Mouse (Mus musculus): ENCODE results near the gene Abhd4. TPM values are rescaled to one million over a fixed set of nuclear protein-coding genes. Genes with fewer than 3 reads are reported as not detected.

Abhd4 gene
- polyA plus RNA-seq, 1 experiment from 2014 or later = 52.2 TPM

DNA sequence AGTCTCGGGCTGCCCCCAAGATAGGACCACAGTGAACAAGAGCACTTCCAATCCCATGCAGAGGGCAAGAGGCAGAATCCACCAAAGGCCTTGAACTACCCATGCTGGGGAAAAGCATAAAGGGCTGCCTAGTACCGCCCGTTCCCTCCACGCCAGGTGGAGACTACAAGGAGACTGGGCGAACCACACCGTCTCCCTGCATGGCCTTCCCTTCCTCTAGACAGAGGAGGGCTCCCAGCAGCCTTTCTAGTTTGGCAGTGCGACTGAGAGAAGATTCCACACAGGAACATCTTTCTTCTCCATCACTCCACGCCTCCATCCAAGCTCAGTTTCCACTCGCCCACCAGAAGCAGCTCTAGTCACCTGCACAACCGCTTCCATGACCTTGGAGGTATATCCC lies 14.0 kb downstream of the Abhd4 start:
- no peak overlapping the region for H3K4me3 ChIP-seq
- no peaks in the 10 kb centered on the region for H3K9me3 ChIP-seq
- H3K36me3 ChIP-seq = peaks cover 3% of the 10 kb centered on the region; the same call in 1 of the 2 replicates
- 91% methylated on average over 10 of the region's 10 CpGs for WGBS
- no peak overlapping the region for H3K9ac ChIP-seq
- H3K27ac ChIP-seq = no peak overlapping the region
- H3K4me2 ChIP-seq = no peak overlapping the region
- H3K27me3 ChIP-seq = no peaks in the 10 kb centered on the region
- no peak for ATAC-seq (ENCODE audit: borderline replicate concordance, extremely low read depth, low FRiP score, low TSS enrichment)
- no peaks in the 10 kb centered on the region for H3K4me1 ChIP-seq

DNA sequence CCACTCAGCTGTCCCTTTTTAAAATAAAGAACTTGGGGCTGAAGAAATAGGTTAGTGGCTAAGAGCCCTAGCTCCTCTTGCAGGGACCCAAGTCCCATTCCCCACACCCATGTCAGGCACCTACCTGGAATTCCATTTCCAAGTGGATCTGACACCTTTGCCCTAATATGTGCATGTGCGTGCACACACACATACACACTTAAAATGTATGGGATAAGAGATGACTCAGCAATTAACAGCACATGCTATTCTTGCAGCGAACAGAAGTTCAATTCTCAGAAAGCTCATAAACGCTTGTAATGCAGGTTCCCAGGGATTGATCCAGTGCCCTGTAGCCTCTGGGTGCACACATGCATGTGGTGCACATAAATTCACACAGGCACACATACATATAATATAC lies 15.6 kb downstream of the Abhd4 start:
- H3K4me2 ChIP-seq = no peak overlapping the region
- no peak overlapping the region for H3K27ac ChIP-seq
- peaks cover 3% of the 10 kb centered on the region; the same call in 1 of the 2 replicates for H3K36me3 ChIP-seq
- no peak overlapping the region for H3K4me3 ChIP-seq
- no peak overlapping the region for H3K9ac ChIP-seq
- H3K4me1 ChIP-seq = no peaks in the 10 kb centered on the region
- 91% methylated on average over 3 of the region's 3 CpGs for WGBS
- H3K27me3 ChIP-seq = no peaks in the 10 kb centered on the region
- no peak for ATAC-seq (ENCODE audit: borderline replicate concordance, extremely low read depth, low FRiP score, low TSS enrichment)
- no peaks in the 10 kb centered on the region for H3K9me3 ChIP-seq

DNA sequence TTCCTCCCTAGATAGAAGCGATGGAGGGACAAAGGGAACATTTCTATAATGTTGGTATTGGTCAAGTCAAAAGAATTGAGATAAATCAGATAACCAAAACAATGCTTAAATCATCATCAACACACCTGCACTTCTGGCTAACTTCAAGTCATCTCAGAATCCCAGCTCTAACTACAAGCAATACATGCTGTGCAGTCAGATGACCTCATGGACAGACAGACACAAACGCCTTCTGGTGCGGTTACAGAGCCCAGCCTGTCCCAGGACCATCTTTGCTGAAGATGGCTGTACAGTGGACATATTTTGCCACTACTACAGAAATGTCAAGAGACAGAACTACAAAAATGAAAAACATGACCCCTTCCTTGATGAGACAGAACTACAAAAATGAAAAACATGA lies 16.4 kb downstream of the Abhd4 start:
- H3K36me3 ChIP-seq = peaks cover 3% of the 10 kb centered on the region; the same call in 1 of the 2 replicates
- no peak overlapping the region for H3K4me2 ChIP-seq
- no peak for ATAC-seq (ENCODE audit: borderline replicate concordance, extremely low read depth, low FRiP score, low TSS enrichment)
- no peak overlapping the region for H3K9ac ChIP-seq
- H3K4me1 ChIP-seq = no peaks in the 10 kb centered on the region
- H3K9me3 ChIP-seq = no peaks in the 10 kb centered on the region
- WGBS = 86% methylated on average over 3 of the region's 3 CpGs
- H3K4me3 ChIP-seq = no peak overlapping the region
- no peaks in the 10 kb centered on the region for H3K27me3 ChIP-seq
- no peak overlapping the region for H3K27ac ChIP-seq

DNA sequence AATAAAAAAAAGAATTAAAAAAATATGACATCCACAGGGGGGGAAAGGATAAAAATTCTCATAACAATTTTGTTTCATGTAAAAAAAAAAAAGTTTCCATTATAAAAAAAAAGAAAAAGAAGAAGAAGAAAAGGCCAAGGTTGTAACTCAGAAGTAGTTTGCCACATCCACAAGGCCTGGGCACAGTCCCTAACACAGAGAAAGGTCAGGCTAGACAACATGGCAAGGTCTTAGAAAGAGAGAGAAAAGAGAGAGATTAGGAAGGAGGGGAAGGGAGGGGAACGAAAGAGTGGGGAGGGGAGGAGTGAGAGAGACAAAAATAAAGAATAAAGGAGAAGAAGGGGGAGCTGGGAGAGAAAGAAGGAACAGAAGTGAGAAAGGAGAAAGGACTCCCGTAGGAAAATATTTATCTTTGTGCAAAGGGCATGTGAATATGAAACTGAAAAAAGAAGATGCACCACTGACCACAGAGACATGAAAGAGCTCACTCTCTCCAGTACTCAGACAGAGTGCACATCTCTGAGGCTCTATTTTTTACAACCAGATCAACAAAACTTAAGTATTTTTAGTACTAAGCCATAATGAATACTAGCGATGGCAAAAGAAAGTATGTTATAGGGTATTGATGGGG lies 18.1 kb downstream of the Abhd4 start:
- WGBS = 75% methylated on average over 3 of the region's 3 CpGs
- H3K27ac ChIP-seq = no peak overlapping the region
- no peak overlapping the region for H3K4me2 ChIP-seq
- peaks cover 3% of the 10 kb centered on the region; the same call in 1 of the 2 replicates for H3K36me3 ChIP-seq
- no peak overlapping the region for H3K4me3 ChIP-seq
- no peaks in the 10 kb centered on the region for H3K27me3 ChIP-seq
- no peaks in the 10 kb centered on the region for H3K9me3 ChIP-seq
- H3K4me1 ChIP-seq = no peaks in the 10 kb centered on the region
- no peak overlapping the region for H3K9ac ChIP-seq
- no peak for ATAC-seq (ENCODE audit: borderline replicate concordance, extremely low read depth, low FRiP score, low TSS enrichment)

DNA sequence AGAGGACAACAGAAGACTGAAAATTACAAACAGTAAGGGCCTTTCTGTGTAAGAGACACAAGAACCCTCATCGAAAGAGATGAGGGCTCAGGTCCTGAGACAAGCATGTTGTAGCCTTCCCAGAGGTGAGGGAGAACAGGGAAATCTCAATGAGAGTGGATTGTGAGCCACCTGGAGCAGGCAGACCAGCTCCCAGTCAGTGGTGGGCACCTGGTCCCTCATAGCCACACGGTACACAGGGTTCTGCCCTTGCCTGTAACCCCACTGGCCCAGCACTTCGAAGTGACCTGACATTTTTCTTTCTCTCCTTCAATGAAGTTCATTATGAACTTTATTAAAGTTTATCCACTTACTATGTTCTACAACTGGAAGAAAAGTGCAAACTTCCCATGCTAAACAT lies 18.7 kb downstream of the Abhd4 start:
- Histone ChIP-seq H3K9ac (no peak overlapping the region), H3K4me1 (no peaks in the 10 kb centered on the region), H3K36me3 (peaks cover 3% of the 10 kb centered on the region; the same call in 1 of the 2 replicates), H3K4me3 (no peak overlapping the region), H3K27me3 (no peaks in the 10 kb centered on the region), H3K4me2 (no peak overlapping the region), H3K27ac (no peak overlapping the region), H3K9me3 (no peaks in the 10 kb centered on the region)
- WGBS = 79% methylated on average over 3 of the region's 3 CpGs
- no peak for ATAC-seq (ENCODE audit: borderline replicate concordance, extremely low read depth, low FRiP score, low TSS enrichment)

DNA sequence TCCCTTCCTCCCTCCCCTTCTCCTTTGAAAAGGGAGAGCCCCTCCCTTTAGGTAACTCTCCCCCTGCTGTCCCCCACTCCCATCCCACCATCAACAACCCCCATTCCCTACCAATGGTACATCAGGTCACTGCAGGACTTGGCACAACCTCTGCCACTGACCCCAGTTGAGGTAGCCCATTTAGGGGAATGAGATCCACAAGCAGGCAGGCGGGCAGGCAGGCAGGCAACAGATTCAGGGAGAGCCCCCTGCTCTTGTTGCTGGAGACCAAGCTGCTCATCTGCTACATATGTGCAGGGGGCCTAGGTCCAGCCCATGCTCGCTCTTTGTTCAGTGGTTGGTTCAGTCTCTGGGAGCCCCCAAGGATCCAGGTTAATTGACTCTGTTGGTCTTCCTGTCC lies 22.5 kb downstream of the Abhd4 start:
- no peaks in the 10 kb centered on the region for H3K4me1 ChIP-seq
- 83% methylated on average over 2 of the region's 2 CpGs for WGBS
- no peak overlapping the region for H3K4me3 ChIP-seq
- ATAC-seq (ENCODE audit: borderline replicate concordance, extremely low read depth, low FRiP score, low TSS enrichment) = no peak
- H3K9me3 ChIP-seq = no peaks in the 10 kb centered on the region
- no peak overlapping the region for H3K9ac ChIP-seq
- H3K36me3 ChIP-seq = no peaks in the 10 kb centered on the region
- H3K27ac ChIP-seq = no peak overlapping the region
- H3K27me3 ChIP-seq = no peaks in the 10 kb centered on the region
- no peak overlapping the region for H3K4me2 ChIP-seq

DNA sequence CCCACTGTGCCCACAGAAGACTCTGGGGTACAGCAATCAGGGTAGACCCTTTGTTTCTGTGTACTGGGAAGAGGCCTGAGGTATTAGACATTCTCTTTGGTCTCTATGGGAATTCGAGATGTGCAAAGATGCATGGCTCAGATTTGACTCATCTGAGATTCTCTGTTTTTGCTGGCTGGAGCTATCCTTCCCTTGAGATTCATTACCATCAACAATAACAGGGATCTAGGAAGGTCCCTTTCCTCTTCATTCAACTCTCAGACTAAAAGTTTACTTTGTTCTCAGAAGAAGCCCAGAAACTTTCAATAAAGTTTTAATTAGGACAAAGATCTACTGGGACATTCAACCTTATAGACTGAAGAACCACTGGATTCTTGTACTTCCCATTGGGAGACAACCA lies 30.9 kb downstream of the Abhd4 start, which contains the start of gene Olfr49:
TSS of gene Olfr49 (minus strand) at position 101 of the 400 bp plus-strand sequence.
- H3K4me2 ChIP-seq = no peak within 1 kb of the TSS
- H3K9ac ChIP-seq = no peak within 1 kb of the TSS
- H3K36me3 ChIP-seq = no peaks in the 10 kb centered on the region
- H3K27me3 ChIP-seq = 0 out of 2 replicates have a peak, but pooled peaks cover 2% of the 10 kb centered on the region
- H3K9me3 ChIP-seq = no peaks in the 10 kb centered on the region
- ATAC-seq (ENCODE audit: borderline replicate concordance, extremely low read depth, low FRiP score, low TSS enrichment) = no peak
- WGBS = 67% methylated on average over 1 of the region's 1 CpGs
- no peak within 1 kb of the TSS for H3K27ac ChIP-seq
- no peaks in the 10 kb centered on the region for H3K4me1 ChIP-seq
- no peak within 1 kb of the TSS for H3K4me3 ChIP-seq

DNA sequence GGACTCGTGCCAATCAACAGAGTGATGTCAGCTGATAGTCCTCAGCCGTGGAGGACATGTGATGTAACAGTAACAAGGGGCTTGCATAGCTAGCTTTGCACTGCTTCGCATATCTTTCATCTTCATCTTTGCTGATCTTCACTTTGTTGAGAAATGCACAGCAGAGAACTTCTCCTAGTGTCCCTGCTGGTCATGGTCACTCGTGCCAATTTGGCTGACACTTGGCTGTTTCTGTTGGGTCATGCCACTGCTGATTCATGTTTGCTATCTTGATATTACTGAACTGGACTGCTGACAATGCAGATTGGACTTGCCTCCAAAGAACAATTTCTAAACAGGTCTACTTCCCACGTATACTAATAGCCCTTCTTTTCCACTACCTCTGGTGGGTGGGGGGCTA lies 46.1 kb downstream of the Abhd4 start:
- Histone ChIP-seq H3K36me3 (no peaks in the 10 kb centered on the region), H3K27me3 (no peaks in the 10 kb centered on the region), H3K4me1 (no peaks in the 10 kb centered on the region), H3K27ac (no peak overlapping the region), H3K4me3 (no peak overlapping the region), H3K9ac (no peak overlapping the region), H3K9me3 (no peaks in the 10 kb centered on the region), H3K4me2 (no peak overlapping the region)
- 75% methylated on average over 5 of the region's 5 CpGs for WGBS
- no peak for ATAC-seq (ENCODE audit: borderline replicate concordance, extremely low read depth, low FRiP score, low TSS enrichment)

DNA sequence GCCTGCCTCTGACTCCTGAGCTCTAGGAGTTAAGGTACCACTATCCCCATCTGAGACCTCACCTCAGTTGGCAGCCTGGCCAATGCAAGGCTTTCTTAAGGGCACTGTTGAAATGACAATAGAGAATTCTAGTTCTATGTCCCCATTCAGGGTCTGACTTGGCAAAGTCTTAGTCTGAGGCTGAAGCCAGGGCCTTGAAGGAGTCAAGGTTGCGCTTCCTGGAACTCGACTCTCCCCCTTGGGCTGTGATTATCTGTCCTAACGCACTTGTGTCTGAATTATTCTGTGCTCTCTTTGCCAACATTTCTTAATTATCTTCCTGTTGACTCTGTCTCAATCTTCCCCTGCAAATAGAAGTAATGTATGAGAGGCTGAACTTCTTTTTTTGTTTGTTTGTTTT lies 46.7 kb downstream of the Abhd4 start:
- H3K27ac ChIP-seq = no peak overlapping the region
- no peaks in the 10 kb centered on the region for H3K9me3 ChIP-seq
- H3K4me1 ChIP-seq = no peaks in the 10 kb centered on the region
- H3K36me3 ChIP-seq = no peaks in the 10 kb centered on the region
- H3K27me3 ChIP-seq = no peaks in the 10 kb centered on the region
- no peak overlapping the region for H3K4me2 ChIP-seq
- no peak overlapping the region for H3K4me3 ChIP-seq
- H3K9ac ChIP-seq = no peak overlapping the region
- ATAC-seq (ENCODE audit: borderline replicate concordance, extremely low read depth, low FRiP score, low TSS enrichment) = no peak
- WGBS = 78% methylated on average over 3 of the region's 3 CpGs

DNA sequence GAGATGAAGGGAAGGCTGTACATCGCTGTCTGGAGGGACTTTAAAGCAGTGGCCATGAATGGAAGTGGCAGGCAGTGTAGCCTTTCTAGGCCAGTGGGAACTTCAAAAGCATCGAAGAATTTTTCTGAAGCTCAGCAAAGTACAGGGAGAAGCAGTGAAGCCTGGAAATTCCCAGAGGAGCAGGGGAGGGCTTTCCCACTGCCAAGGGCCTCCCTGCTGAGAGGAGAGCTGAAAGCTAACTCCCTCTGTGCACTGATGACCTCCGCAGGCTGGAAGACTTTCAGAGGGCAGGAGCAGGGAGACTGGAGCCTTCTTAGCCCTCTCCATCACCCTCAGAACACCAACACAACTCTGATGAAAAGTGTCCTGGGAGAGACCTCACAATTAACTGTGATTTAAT lies 57.8 kb downstream of the Abhd4 start:
- Histone ChIP-seq H3K4me1 (no peaks in the 10 kb centered on the region), H3K4me2 (no peak overlapping the region), H3K27ac (no peak overlapping the region), H3K36me3 (no peaks in the 10 kb centered on the region), H3K9ac (no peak overlapping the region), H3K9me3 (no peaks in the 10 kb centered on the region), H3K27me3 (peaks cover 2% of the 10 kb centered on the region; the same call in 1 of the 2 replicates), H3K4me3 (no peak overlapping the region)
- ATAC-seq (ENCODE audit: borderline replicate concordance, extremely low read depth, low FRiP score, low TSS enrichment) = no peak
- 28% methylated on average over 3 of the region's 3 CpGs for WGBS

Measured in lung, embryonic 15.5 days (tissue).